Mouse (Mus musculus): ENCODE results near the gene Olfr1512. TPM values are rescaled to one million over a fixed set of nuclear protein-coding genes. Genes with fewer than 3 reads are reported as not detected.
"Not testable (repeated sequence)": the region's sequence is repeated elsewhere in the genome, so short reads cannot be mapped to it uniquely, and the experiment has no call there.

Gene Olfr1512
- not detected for total RNA-seq (2021)

GRCm38 (mm10) chr14:52379068-52379467 is at the start of gene Olfr1512:
TSS of gene Olfr1512 (minus strand) at chr14:52379168.
- no peak for DNase-seq

- DNase-seq: no peak
Observed at GRCm38 (mm10) chr14:52427686-52428085, 48.7 kb upstream of the Olfr1512 start.

GRCm38 (mm10) chr14:52414273-52414672 is 35.3 kb upstream of the Olfr1512 start, which contains the start of gene Olfr1510:
TSS of gene Olfr1510 (minus strand) at chr14:52414373.
- no peak for DNase-seq

- not testable (repeated sequence) for DNase-seq
Observed at GRCm38 (mm10) chr14:52410142-52410919, 31.4 kb upstream of the Olfr1512 start.

- DNase-seq: no peak
Observed at GRCm38 (mm10) chr14:52397279-52397678, 18.3 kb upstream of the Olfr1512 start, which contains the start of gene Olfr1511. TSS of gene Olfr1511 (minus strand) at chr14:52397379.

- DNase-seq: not testable (repeated sequence)
Observed at GRCm38 (mm10) chr14:52390084-52390848, 11.3 kb upstream of the Olfr1512 start.

GRCm38 (mm10) chr14:52368741-52369140 is 10.2 kb downstream of the Olfr1512 start:
- DNase-seq: no peak

- DNase-seq: no peak
Observed at GRCm38 (mm10) chr14:52356308-52356707, 22.7 kb downstream of the Olfr1512 start, which contains the start of gene Olfr1513. TSS of gene Olfr1513 (minus strand) at chr14:52356408.

- DNase-seq: no peak
Observed at GRCm38 (mm10) chr14:52339512-52339852, 39.5 kb downstream of the Olfr1512 start.

GRCm38 (mm10) chr14:52338751-52339511 is 40.0 kb downstream of the Olfr1512 start:
- DNase-seq: peak; percentile 70

- DNase-seq: no peak
Observed at GRCm38 (mm10) chr14:52332171-52332570, 46.8 kb downstream of the Olfr1512 start.

GRCm38 (mm10) chr14:52331069-52331750 is 47.8 kb downstream of the Olfr1512 start:
- no peak for DNase-seq

- no peak for DNase-seq
Observed at GRCm38 (mm10) chr14:52327910-52328812, 50.8 kb downstream of the Olfr1512 start, which contains the start of gene Sall2. TSS of gene Sall2 (minus strand) at chr14:52328762.

GRCm38 (mm10) chr14:52327375-52327901 is 51.5 kb downstream of the Olfr1512 start:
- no peak for DNase-seq

- DNase-seq: no peak
Observed at GRCm38 (mm10) chr14:52325890-52326289, 53.1 kb downstream of the Olfr1512 start.

Other genes with a start within 250 kb of the Olfr1512 start
- 10 to 100 TPM; 48.5 to 50.6 TPM for gene Supt16, start 181.8 kb downstream of the Olfr1512 start, total RNA-seq (2021)
- gene Chd8, start 121.4 kb downstream of the Olfr1512 start, total RNA-seq (2021): 10 to 100 TPM; 73.8 to 76.4 TPM
- gene Tox4, start 100.0 kb downstream of the Olfr1512 start, total RNA-seq (2021): 10 to 100 TPM; 37.4 to 39.3 TPM
- gene Rab2b, start 99.6 kb downstream of the Olfr1512 start, total RNA-seq (2021): 10 to 100 TPM in 1 of 2 experiments, 1 to 10 TPM in 1; 8.9 to 10.6 TPM
- gene Mettl3, start 74.0 kb downstream of the Olfr1512 start, total RNA-seq (2021): 10 to 100 TPM; 13.6 to 15.4 TPM
- 1 to 10 TPM; 6.1 to 6.4 TPM for gene Sall2, start 50.4 kb downstream of the Olfr1512 start, total RNA-seq (2021)
- not detected for gene Olfr1513, start 22.8 kb downstream of the Olfr1512 start, total RNA-seq (2021)
- gene Olfr1511, start 18.2 kb upstream of the Olfr1512 start, total RNA-seq (2021): not detected
- gene Olfr1510, start 35.2 kb upstream of the Olfr1512 start, total RNA-seq (2021): not detected
- gene Olfr1509, start 63.8 kb upstream of the Olfr1512 start, total RNA-seq (2021): not detected
- not detected for gene Olfr1508, start 88.3 kb upstream of the Olfr1512 start, total RNA-seq (2021)
- gene Olfr1507, start 116.6 kb upstream of the Olfr1512 start, total RNA-seq (2021): not detected

Data from heart, postnatal 4 days (tissue).